Mouse (Mus musculus): ENCODE results near the gene Cnot9. TPM values are rescaled to one million over a fixed set of nuclear protein-coding genes. Genes with fewer than 3 reads are reported as not detected.

Gene Cnot9
- total RNA-seq (2014; rRNA removed; ENCODE audit: low replicate concordance) = 7.4 and 10.7 TPM in 2 replicates
- 18.2 and 19.4 TPM in 2 replicates for polyA plus RNA-seq (2015; fragmentation: Nextera tagmentation; extraction: Ambion mirVana)

DNA sequence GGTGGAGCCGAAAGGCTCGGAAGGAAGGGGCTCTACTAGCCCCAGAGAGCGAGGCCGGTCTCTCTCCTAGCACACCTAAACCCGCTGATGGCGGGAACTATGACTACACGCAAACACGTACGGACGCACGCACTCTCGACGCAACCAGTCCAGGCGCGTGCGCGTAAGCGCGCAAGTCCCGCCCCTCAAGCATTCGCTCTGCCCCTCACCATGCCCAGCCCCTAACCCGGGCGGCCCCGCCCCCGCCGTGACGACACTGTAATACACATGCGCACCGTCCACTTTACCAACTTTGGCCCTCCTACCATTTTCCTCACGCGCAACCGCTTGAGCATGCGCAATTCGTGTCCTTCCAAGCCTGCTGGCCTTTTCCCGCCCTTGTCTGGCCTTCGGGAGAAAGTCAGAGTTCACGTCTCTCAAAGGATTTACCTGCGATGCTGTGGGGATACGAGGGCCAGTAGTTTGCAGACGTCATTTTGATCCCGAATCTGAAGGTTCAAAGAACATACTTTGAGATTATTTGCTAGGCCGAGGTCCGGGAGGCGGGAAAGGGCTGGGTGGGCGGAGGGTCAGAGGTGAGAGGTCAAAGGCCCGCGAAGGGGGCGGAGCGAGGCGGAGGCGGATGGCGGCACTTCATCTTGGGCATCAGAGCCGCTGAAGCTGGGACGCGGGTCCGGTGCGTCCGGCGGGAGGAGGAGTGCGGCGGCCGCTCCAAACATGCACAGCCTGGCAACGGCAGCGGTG is at the start of gene Cnot9:
Gene Cnot9 (plus strand): TSS at position 338 of the 744 bp plus-strand sequence.
- under 1% methylated on average over 53 of the region's 64 CpGs for WGBS
- H3K36me3 ChIP-seq (replicated peaks; ENCODE audit: control insufficient read depth, insufficient read depth, low read length) = no peaks in the 10 kb centered on the region
- no peaks in the 10 kb centered on the region for H3K27me3 ChIP-seq (ENCODE audit: control insufficient read depth, insufficient read depth, low read length)
- H3K27ac ChIP-seq (ENCODE audit: low read depth) = peak within 1 kb of the TSS; percentile 83
- no peaks in the 10 kb centered on the region for H3K9me3 ChIP-seq (replicated peaks; ENCODE audit: control insufficient read depth, low read length)
- peak; percentile 99 for DNase-seq (ENCODE audit: low spot score)
- H3K4me1 ChIP-seq (ENCODE audit: control insufficient read depth, insufficient read depth) = peaks cover 19% of the 10 kb centered on the region; the same call in 1 of the 2 replicates
- peak within 1 kb of the TSS; percentile 97 for H3K4me2 ChIP-seq (ENCODE audit: low read depth, low read length)
- ATAC-seq (ENCODE audit: insufficient read depth, low read depth) = peak; percentile 100
- peak within 1 kb of the TSS; percentile 74 for H3K9ac ChIP-seq (replicated peaks; ENCODE audit: low read depth, low read length)
- TF ChIP-seq EP300 (IDR thresholded peaks at IDR 0.05; ENCODE audit: low read depth) (no peak), CTCF (IDR thresholded peaks at IDR 0.05; ENCODE audit: low read depth) (no peak)
- H3K4me3 ChIP-seq (ENCODE audit: low read depth, low read length) = peak within 1 kb of the TSS; percentile 92

DNA sequence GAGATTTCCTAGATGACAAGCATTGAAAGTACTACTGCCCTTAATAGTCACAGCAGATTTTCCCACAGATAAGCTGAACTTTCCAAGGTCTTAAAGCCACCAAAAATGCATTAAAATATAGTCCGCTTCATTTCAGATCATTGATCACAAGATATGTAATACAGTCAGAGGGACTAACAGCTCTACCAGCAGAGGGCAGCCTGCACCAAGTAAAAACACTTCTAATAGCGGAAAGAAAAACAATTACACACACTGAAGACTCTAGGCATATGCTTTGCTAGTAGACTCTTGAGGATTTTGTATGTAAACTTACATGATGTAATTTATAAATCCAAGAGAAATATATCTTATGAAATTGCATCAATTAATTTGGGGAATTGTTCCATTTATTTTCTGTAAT is 45.6 kb upstream of the Cnot9 start:
- ATAC-seq (ENCODE audit: insufficient read depth, low read depth) = no peak
- WGBS = 69% methylated on average over 2 of the region's 2 CpGs
- no peak overlapping the region for H3K27ac ChIP-seq (ENCODE audit: low read depth)
- H3K4me2 ChIP-seq (ENCODE audit: low read depth, low read length) = no peak overlapping the region
- TF ChIP-seq CTCF (IDR thresholded peaks at IDR 0.05; ENCODE audit: low read depth) (peak; percentile 51), EP300 (IDR thresholded peaks at IDR 0.05; ENCODE audit: low read depth) (no peak)
- DNase-seq (ENCODE audit: low spot score) = no peak
- H3K9ac ChIP-seq (replicated peaks; ENCODE audit: low read depth, low read length) = no peak overlapping the region
- peaks cover 49% of the 10 kb centered on the region for H3K36me3 ChIP-seq (replicated peaks; ENCODE audit: control insufficient read depth, insufficient read depth, low read length)
- H3K9me3 ChIP-seq (replicated peaks; ENCODE audit: control insufficient read depth, low read length) = no peaks in the 10 kb centered on the region
- no peaks in the 10 kb centered on the region for H3K4me1 ChIP-seq (ENCODE audit: control insufficient read depth, insufficient read depth)
- H3K27me3 ChIP-seq (ENCODE audit: control insufficient read depth, insufficient read depth, low read length) = no peaks in the 10 kb centered on the region
- no peak overlapping the region for H3K4me3 ChIP-seq (ENCODE audit: low read depth, low read length)

DNA sequence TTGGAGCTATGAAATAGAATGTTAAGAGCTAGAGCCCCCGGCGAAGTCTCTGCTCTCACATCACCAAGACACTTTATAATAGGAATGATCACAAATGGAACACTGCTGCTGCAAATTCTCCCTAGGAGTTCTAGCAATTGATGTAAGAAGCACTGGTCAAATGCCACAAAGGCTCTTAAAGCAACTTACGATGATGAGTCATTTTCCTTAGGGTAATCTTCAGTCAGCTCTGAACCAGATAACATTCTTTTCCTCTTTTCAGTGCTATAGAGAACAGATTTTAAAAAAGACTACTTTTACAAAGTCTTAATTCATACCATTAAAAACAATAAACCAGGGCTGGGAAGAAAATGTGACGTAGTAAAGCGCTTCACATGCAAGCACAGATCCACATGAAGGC is 20.1 kb upstream of the Cnot9 start:
- no peak overlapping the region for H3K9ac ChIP-seq (replicated peaks; ENCODE audit: low read depth, low read length)
- DNase-seq (ENCODE audit: low spot score) = no peak

DNA sequence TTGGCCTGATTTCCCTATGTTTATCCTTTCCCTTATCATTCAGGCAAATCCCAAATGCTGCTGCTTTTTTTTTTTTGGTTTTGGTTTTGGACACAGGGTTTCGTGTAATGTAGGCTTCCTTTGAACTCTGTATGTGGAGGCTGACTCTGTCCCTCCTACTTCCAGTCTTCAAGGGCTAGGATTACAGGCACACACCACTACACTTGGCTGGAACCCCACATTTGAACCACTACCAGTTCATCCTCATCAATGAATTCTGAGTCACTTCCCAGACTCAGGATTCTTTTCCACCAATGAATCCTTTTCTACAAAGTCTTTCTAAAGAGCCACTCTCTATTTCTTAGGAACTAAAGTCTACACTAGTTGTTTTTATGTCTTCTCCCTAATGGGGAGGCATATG is 4.8 kb upstream of the Cnot9 start:
- no peaks in the 10 kb centered on the region for H3K9me3 ChIP-seq (replicated peaks; ENCODE audit: control insufficient read depth, low read length)
- ATAC-seq (ENCODE audit: insufficient read depth, low read depth) (no peak), DNase-seq (ENCODE audit: low spot score) (no peak)
- 0 out of 2 replicates have a peak, but pooled peaks cover 4% of the 10 kb centered on the region for H3K36me3 ChIP-seq (replicated peaks; ENCODE audit: control insufficient read depth, insufficient read depth, low read length)
- H3K9ac ChIP-seq (replicated peaks; ENCODE audit: low read depth, low read length) = no peak overlapping the region
- H3K27me3 ChIP-seq (ENCODE audit: control insufficient read depth, insufficient read depth, low read length) = no peaks in the 10 kb centered on the region
- 78% methylated on average over 1 of the region's 1 CpGs for WGBS
- no peak overlapping the region for H3K27ac ChIP-seq (ENCODE audit: low read depth)
- peaks cover 7% of the 10 kb centered on the region; the same call in 1 of the 2 replicates for H3K4me1 ChIP-seq (ENCODE audit: control insufficient read depth, insufficient read depth)
- H3K4me3 ChIP-seq (ENCODE audit: low read depth, low read length) = no peak overlapping the region
- no peak overlapping the region for H3K4me2 ChIP-seq (ENCODE audit: low read depth, low read length)
- TF ChIP-seq CTCF (IDR thresholded peaks at IDR 0.05; ENCODE audit: low read depth) (no peak), EP300 (IDR thresholded peaks at IDR 0.05; ENCODE audit: low read depth) (no peak)

More for the DNA sequence above, 20.1 kb upstream of the Cnot9 start:
- Histone ChIP-seq H3K27ac (ENCODE audit: low read depth) (no peak overlapping the region), H3K4me2 (ENCODE audit: low read depth, low read length) (no peak overlapping the region), H3K4me1 (ENCODE audit: control insufficient read depth, insufficient read depth) (no peaks in the 10 kb centered on the region), H3K27me3 (ENCODE audit: control insufficient read depth, insufficient read depth, low read length) (no peaks in the 10 kb centered on the region), H3K4me3 (ENCODE audit: low read depth, low read length) (no peak overlapping the region), H3K9me3 (replicated peaks; ENCODE audit: control insufficient read depth, low read length) (no peaks in the 10 kb centered on the region), H3K36me3 (replicated peaks; ENCODE audit: control insufficient read depth, insufficient read depth, low read length) (peaks cover 64% of the 10 kb centered on the region)
- ATAC-seq (ENCODE audit: insufficient read depth, low read depth) = no peak
- TF ChIP-seq CTCF (IDR thresholded peaks at IDR 0.05; ENCODE audit: low read depth) = no peak
- TF ChIP-seq EP300 (IDR thresholded peaks at IDR 0.05; ENCODE audit: low read depth) = no peak
- WGBS = 91% methylated on average over 5 of the region's 5 CpGs

GRCm38 (mm10) chr1:74505393-74505720 is 501 bp upstream of the Cnot9 start:
- peak; percentile 34 for ATAC-seq (ENCODE audit: insufficient read depth, low read depth)
- peak overlapping the region; percentile 97 for H3K4me2 ChIP-seq (ENCODE audit: low read depth, low read length)
- no peaks in the 10 kb centered on the region for H3K9me3 ChIP-seq (replicated peaks; ENCODE audit: control insufficient read depth, low read length)
- no peak for DNase-seq (ENCODE audit: low spot score)
- H3K27ac ChIP-seq (ENCODE audit: low read depth) = peak overlapping the region; percentile 67
- no peak for TF ChIP-seq CTCF (IDR thresholded peaks at IDR 0.05; ENCODE audit: low read depth)
- WGBS = under 1% methylated on average over 22 of the region's 22 CpGs
- peak overlapping the region; percentile 92 for H3K4me3 ChIP-seq (ENCODE audit: low read depth, low read length)
- no peaks in the 10 kb centered on the region for H3K36me3 ChIP-seq (replicated peaks; ENCODE audit: control insufficient read depth, insufficient read depth, low read length)
- peak overlapping the region; percentile 74 for H3K9ac ChIP-seq (replicated peaks; ENCODE audit: low read depth, low read length)
- H3K4me1 ChIP-seq (ENCODE audit: control insufficient read depth, insufficient read depth) = peaks cover 19% of the 10 kb centered on the region; the same call in 1 of the 2 replicates
- no peaks in the 10 kb centered on the region for H3K27me3 ChIP-seq (ENCODE audit: control insufficient read depth, insufficient read depth, low read length)
